Mouse (Mus musculus): Measurements from ENCODE around the gene Cep55.

GRCm38 (mm10) chr19:38035766-38036165 lies 19.0 kb upstream of the Cep55 start:
- TF ChIP-seq CTCF (IDR thresholded peaks at IDR 0.05; ENCODE audit: control insufficient read depth, insufficient read depth, insufficient read length) (no peak), MAX (IDR thresholded peaks at IDR 0.05) (no peak), USF1 (IDR thresholded peaks at IDR 0.05; ENCODE audit: low read depth) (no peak), FOSL1 (IDR thresholded peaks at IDR 0.05; ENCODE audit: insufficient read depth, low read length, poor library complexity, severe bottlenecking) (no peak), CEBPB (IDR thresholded peaks at IDR 0.05; ENCODE audit: low read depth) (no peak), MYOG (IDR thresholded peaks at IDR 0.05; ENCODE audit: control insufficient read depth, extremely low read depth, insufficient read length) (no peak)
